ENCODE assay signal across 16 mouse cellular contexts in genomic region chr19:38678655-38679054, GRCm38 (mm10).
"Had no signal": no experiment of that assay in that cellular context is flagged by ENCODE, and none has a peak within 500 bp of the region (broad histone marks: within the 10 kb centered on the region; RNA-seq: fewer than 3 reads in every experiment).

No protein-coding gene starts in this region.

- H3K4me3 ChIP-seq: lung, embryonic 15.5 days; megakaryocyte, embryonic 14.5 days; midbrain, embryonic 13.5 days; midbrain, embryonic 15.5 days; neural tube, embryonic 12.5 days; stomach, embryonic 15.5 days had no signal

- H3K27ac ChIP-seq: lung, embryonic 15.5 days; macrophage; midbrain, embryonic 13.5 days; midbrain, embryonic 15.5 days; neural tube, embryonic 12.5 days; stomach, embryonic 15.5 days had no signal

- H3K4me2 ChIP-seq: lung, embryonic 15.5 days; midbrain, embryonic 11.5 days; midbrain, embryonic 13.5 days; midbrain, embryonic 15.5 days; neural tube, embryonic 12.5 days; stomach, embryonic 15.5 days had no signal

- ATAC-seq: lung, postnatal 0 days; midbrain, embryonic 13.5 days; midbrain, embryonic 15.5 days had no signal

- DNase-seq: lung, adult 2 months; lung, postnatal 14 days; lung, postnatal 36 days; right cerebral cortex, postnatal 14 days; thymus, adult 18-20 months; thymus, postnatal 14 days; thymus, postnatal 36 days had no signal

- H3K4me1 ChIP-seq: lung, embryonic 15.5 days; megakaryocyte, embryonic 14.5 days; midbrain, embryonic 15.5 days; neural tube, embryonic 12.5 days; stomach, embryonic 15.5 days had no signal

- H3K27me3 ChIP-seq: lung, embryonic 15.5 days; megakaryocyte, embryonic 14.5 days; midbrain, embryonic 13.5 days; midbrain, embryonic 15.5 days; neural tube, embryonic 12.5 days; stomach, embryonic 15.5 days had no signal

- H3K9me3 ChIP-seq: lung, embryonic 15.5 days; midbrain, embryonic 13.5 days; midbrain, embryonic 15.5 days; neural tube, embryonic 12.5 days; stomach, embryonic 15.5 days had no signal

- H3K9ac ChIP-seq: lung, embryonic 15.5 days; midbrain, embryonic 13.5 days; midbrain, embryonic 15.5 days; neural tube, embryonic 12.5 days; stomach, embryonic 15.5 days had no signal

- H3K36me3 ChIP-seq: lung, embryonic 15.5 days; midbrain, embryonic 13.5 days; midbrain, embryonic 15.5 days; neural tube, embryonic 12.5 days; stomach, embryonic 15.5 days had no signal
